Mouse (Mus musculus): Measurements from ENCODE around the gene Gpsm1. TPM values are rescaled to one million over a fixed set of nuclear protein-coding genes. Genes with fewer than 3 reads are reported as not detected.
A peak's percentile ranks its signal among the peaks of the same experiment; 100 is the strongest.

Gpsm1 gene
- polyA plus RNA-seq, 1 experiment from 2014 or later: 44.4 TPM

- no peak overlapping the region for H3K9ac ChIP-seq
- H3K4me1 ChIP-seq: peaks cover 54% of the 10 kb centered on the region
- no peaks in the 10 kb centered on the region for H3K9me3 ChIP-seq (replicated peaks)
- H3K36me3 ChIP-seq: peaks cover 64% of the 10 kb centered on the region
- peak overlapping the region; percentile 29 for H3K27ac ChIP-seq
- no peaks in the 10 kb centered on the region for H3K27me3 ChIP-seq
- 54% methylated on average over 6 of the region's 6 CpGs for WGBS
- no peak for ATAC-seq (replicated peaks; ENCODE audit: low FRiP score)
- no peak overlapping the region for H3K4me3 ChIP-seq (replicated peaks)
- H3K4me2 ChIP-seq: no peak overlapping the region
Observed at GRCm38 (mm10) chr2:26348241-26348640, 32.9 kb downstream of the Gpsm1 start.

- peaks cover 32% of the 10 kb centered on the region for H3K36me3 ChIP-seq
- H3K27ac ChIP-seq: peak within 1 kb of the TSS; percentile 91
- peak within 1 kb of the TSS; percentile 93 for H3K9ac ChIP-seq
- H3K4me1 ChIP-seq: peaks cover 42% of the 10 kb centered on the region
- H3K9me3 ChIP-seq (replicated peaks): no peaks in the 10 kb centered on the region
- WGBS: 2% methylated on average over 62 of the region's 62 CpGs
- peak within 1 kb of the TSS; percentile 96 for H3K4me2 ChIP-seq
- H3K4me3 ChIP-seq (replicated peaks): peak within 1 kb of the TSS; percentile 89
- ATAC-seq (replicated peaks; ENCODE audit: low FRiP score): peak; percentile 74
- H3K27me3 ChIP-seq: no peaks in the 10 kb centered on the region
Observed at GRCm38 (mm10) chr2:26351358-26352290, 36.3 kb downstream of the Gpsm1 start, which contains the start of gene Dnlz. TSS of gene Dnlz (minus strand) at chr2:26352110.

GRCm38 (mm10) chr2:26352291-26352910 lies 37.1 kb downstream of the Gpsm1 start:
- WGBS: 3% methylated on average over 36 of the region's 36 CpGs
- Histone ChIP-seq H3K27me3 (no peaks in the 10 kb centered on the region), H3K4me2 (peak overlapping the region; percentile 96), H3K27ac (peak overlapping the region; percentile 91), H3K9me3 (replicated peaks) (no peaks in the 10 kb centered on the region), H3K4me1 (peaks cover 39% of the 10 kb centered on the region), H3K9ac (peak overlapping the region; percentile 93), H3K36me3 (peaks cover 24% of the 10 kb centered on the region), H3K4me3 (replicated peaks) (peak overlapping the region; percentile 89)
- peak; percentile 11; the same call in 1 of the 2 replicates for ATAC-seq (replicated peaks; ENCODE audit: low FRiP score)

GRCm38 (mm10) chr2:26353066-26353980 lies 38.0 kb downstream of the Gpsm1 start:
- Histone ChIP-seq H3K9me3 (replicated peaks) (no peaks in the 10 kb centered on the region), H3K4me2 (peak overlapping the region; percentile 96), H3K27ac (no peak overlapping the region), H3K36me3 (peaks cover 17% of the 10 kb centered on the region), H3K4me3 (replicated peaks) (peak overlapping the region; percentile 89), H3K4me1 (peaks cover 38% of the 10 kb centered on the region), H3K27me3 (no peaks in the 10 kb centered on the region), H3K9ac (no peak overlapping the region; the same call in 1 of the 2 replicates)
- WGBS: 88% methylated on average over 11 of the region's 11 CpGs
- ATAC-seq (replicated peaks; ENCODE audit: low FRiP score): no peak

GRCm38 (mm10) chr2:26354401-26354800 lies 39.1 kb downstream of the Gpsm1 start:
- Histone ChIP-seq H3K27ac (no peak overlapping the region), H3K4me2 (no peak overlapping the region), H3K9me3 (replicated peaks) (no peaks in the 10 kb centered on the region), H3K27me3 (no peaks in the 10 kb centered on the region), H3K9ac (no peak overlapping the region), H3K4me1 (peaks cover 34% of the 10 kb centered on the region), H3K36me3 (peaks cover 9% of the 10 kb centered on the region), H3K4me3 (replicated peaks) (no peak overlapping the region)
- WGBS: 94% methylated on average over 4 of the region's 4 CpGs
- no peak for ATAC-seq (replicated peaks; ENCODE audit: low FRiP score)

- no peak overlapping the region for H3K4me2 ChIP-seq
- H3K36me3 ChIP-seq: no peaks in the 10 kb centered on the region
- H3K4me1 ChIP-seq: peaks cover 20% of the 10 kb centered on the region
- H3K4me3 ChIP-seq (replicated peaks): no peak overlapping the region
- 89% methylated on average over 4 of the region's 4 CpGs for WGBS
- H3K9ac ChIP-seq: no peak overlapping the region
- ATAC-seq (replicated peaks; ENCODE audit: low FRiP score): no peak
- H3K9me3 ChIP-seq (replicated peaks): no peaks in the 10 kb centered on the region
- no peaks in the 10 kb centered on the region for H3K27me3 ChIP-seq
- H3K27ac ChIP-seq: no peak overlapping the region
Observed at GRCm38 (mm10) chr2:26356231-26356630, 40.9 kb downstream of the Gpsm1 start.

GRCm38 (mm10) chr2:26356678-26357077 lies 41.4 kb downstream of the Gpsm1 start:
- no peak overlapping the region for H3K4me3 ChIP-seq (replicated peaks)
- no peak overlapping the region for H3K9ac ChIP-seq
- H3K27me3 ChIP-seq: no peaks in the 10 kb centered on the region
- H3K4me1 ChIP-seq: peaks cover 19% of the 10 kb centered on the region
- no peak overlapping the region for H3K4me2 ChIP-seq
- H3K36me3 ChIP-seq: no peaks in the 10 kb centered on the region
- no peaks in the 10 kb centered on the region for H3K9me3 ChIP-seq (replicated peaks)
- 77% methylated on average over 7 of the region's 7 CpGs for WGBS
- ATAC-seq (replicated peaks; ENCODE audit: low FRiP score): no peak
- no peak overlapping the region for H3K27ac ChIP-seq

- 41% methylated on average over 15 of the region's 15 CpGs for WGBS
- Histone ChIP-seq H3K36me3 (no peaks in the 10 kb centered on the region), H3K9ac (no peak overlapping the region), H3K27me3 (no peaks in the 10 kb centered on the region), H3K4me2 (no peak overlapping the region), H3K27ac (0 out of 2 replicates have a peak overlapping the region, but pooled peaks have one; percentile 11), H3K4me1 (peaks cover 17% of the 10 kb centered on the region), H3K9me3 (replicated peaks) (no peaks in the 10 kb centered on the region), H3K4me3 (replicated peaks) (no peak overlapping the region)
- ATAC-seq (replicated peaks; ENCODE audit: low FRiP score): peak; percentile 46
Observed at GRCm38 (mm10) chr2:26357484-26357883, 42.2 kb downstream of the Gpsm1 start.

- Histone ChIP-seq H3K4me3 (replicated peaks) (no peak overlapping the region), H3K4me2 (no peak overlapping the region), H3K27me3 (no peaks in the 10 kb centered on the region), H3K9me3 (replicated peaks) (no peaks in the 10 kb centered on the region), H3K9ac (no peak overlapping the region), H3K36me3 (peaks cover 10% of the 10 kb centered on the region), H3K4me1 (peaks cover 9% of the 10 kb centered on the region), H3K27ac (no peak overlapping the region)
- ATAC-seq (replicated peaks; ENCODE audit: low FRiP score): no peak
- 87% methylated on average over 13 of the region's 13 CpGs for WGBS
Observed at GRCm38 (mm10) chr2:26358667-26359320, 43.5 kb downstream of the Gpsm1 start.

GRCm38 (mm10) chr2:26359983-26360382 lies 44.7 kb downstream of the Gpsm1 start:
- ATAC-seq (replicated peaks; ENCODE audit: low FRiP score): no peak
- WGBS: 85% methylated on average over 6 of the region's 6 CpGs

GRCm38 (mm10) chr2:26360772-26361171 lies 45.5 kb downstream of the Gpsm1 start, which contains the start of gene Card9:
TSS of gene Card9 (minus strand) at chr2:26360918.
- WGBS: 43% methylated on average over 3 of the region's 3 CpGs
- no peak within 1 kb of the TSS for H3K4me2 ChIP-seq
- H3K9ac ChIP-seq: no peak within 1 kb of the TSS
- H3K27ac ChIP-seq: no peak within 1 kb of the TSS
- H3K4me3 ChIP-seq (replicated peaks): no peak within 1 kb of the TSS
- H3K9me3 ChIP-seq (replicated peaks): no peaks in the 10 kb centered on the region
- H3K27me3 ChIP-seq: no peaks in the 10 kb centered on the region
- ATAC-seq (replicated peaks; ENCODE audit: low FRiP score): no peak
- H3K36me3 ChIP-seq: peaks cover 30% of the 10 kb centered on the region
- peaks cover 13% of the 10 kb centered on the region for H3K4me1 ChIP-seq

More at GRCm38 (mm10) chr2:26359983-26360382, 44.7 kb downstream of the Gpsm1 start:
- no peak overlapping the region for H3K4me3 ChIP-seq (replicated peaks)
- no peaks in the 10 kb centered on the region for H3K9me3 ChIP-seq (replicated peaks)
- H3K4me2 ChIP-seq: no peak overlapping the region
- H3K27me3 ChIP-seq: no peaks in the 10 kb centered on the region
- H3K36me3 ChIP-seq: peaks cover 22% of the 10 kb centered on the region
- H3K4me1 ChIP-seq: peaks cover 9% of the 10 kb centered on the region
- no peak overlapping the region for H3K9ac ChIP-seq
- H3K27ac ChIP-seq: no peak overlapping the region
